Mouse (Mus musculus): ENCODE results near the gene Zfp641. TPM values are rescaled to one million over a fixed set of nuclear protein-coding genes. Genes with fewer than 3 reads are reported as not detected.

Zfp641 gene
- total RNA-seq (2014; rRNA removed) (0.28 and 0.40 TPM in 2 replicates), polyA plus RNA-seq (2012; rRNA removed) (0.16 and 0.33 TPM in 2 replicates)

GRCm38 (mm10) chr15:98295628-98296551 lies at the start of gene Zfp641:
Zfp641 (minus strand) TSS chr15:98296161.
- peaks cover 1% of the 10 kb centered on the region; the same call in 1 of the 2 replicates for H3K4me1 ChIP-seq (ENCODE audit: control insufficient read depth, insufficient read depth, low read length)
- H3K79me2 ChIP-seq (ENCODE audit: control insufficient read depth, insufficient read depth, low read length) = no peaks in the 10 kb centered on the region
- H3K9ac ChIP-seq (ENCODE audit: low read depth, low read length) = peak within 1 kb of the TSS; percentile 61
- TF ChIP-seq CTCF (IDR thresholded peaks at IDR 0.05; ENCODE audit: low read depth, low read length) (no peak), POLR2A (IDR thresholded peaks at IDR 0.05; ENCODE audit: extremely low read depth, insufficient read depth, low read length) (no peak)
- H3K36me3 ChIP-seq (ENCODE audit: control insufficient read depth, insufficient read depth, low read length) = no peaks in the 10 kb centered on the region
- peak; percentile 1 for DNase-seq (ENCODE audit: extremely low read depth, low read depth, low spot score)
- H3K4me3 ChIP-seq (ENCODE audit: insufficient read depth, low read depth, low read length) = peak within 1 kb of the TSS; percentile 56
- no peak within 1 kb of the TSS for H3K27ac ChIP-seq (replicated peaks; ENCODE audit: insufficient read depth, low read depth, low read length)
- H3K27me3 ChIP-seq (ENCODE audit: control insufficient read depth, insufficient read depth, low read length) = no peaks in the 10 kb centered on the region
- WGBS = 3% methylated on average over 60 of the region's 60 CpGs

GRCm38 (mm10) chr15:98340887-98341286 lies 44.9 kb upstream of the Zfp641 start, which contains the start of gene Olfr284:
Olfr284 (minus strand) TSS chr15:98340987.
- H3K27ac ChIP-seq (replicated peaks; ENCODE audit: insufficient read depth, low read depth, low read length) = no peak within 1 kb of the TSS
- H3K4me1 ChIP-seq (ENCODE audit: control insufficient read depth, insufficient read depth, low read length) = no peaks in the 10 kb centered on the region
- H3K36me3 ChIP-seq (ENCODE audit: control insufficient read depth, insufficient read depth, low read length) = no peaks in the 10 kb centered on the region
- no peak within 1 kb of the TSS for H3K9ac ChIP-seq (ENCODE audit: low read depth, low read length)
- peaks cover 8% of the 10 kb centered on the region for H3K27me3 ChIP-seq (ENCODE audit: control insufficient read depth, insufficient read depth, low read length)
- 80% methylated on average over 8 of the region's 8 CpGs for WGBS
- no peak within 1 kb of the TSS for H3K4me3 ChIP-seq (ENCODE audit: insufficient read depth, low read depth, low read length)
- no peaks in the 10 kb centered on the region for H3K79me2 ChIP-seq (ENCODE audit: control insufficient read depth, insufficient read depth, low read length)
- TF ChIP-seq POLR2A (IDR thresholded peaks at IDR 0.05; ENCODE audit: extremely low read depth, insufficient read depth, low read length) (no peak), CTCF (IDR thresholded peaks at IDR 0.05; ENCODE audit: low read depth, low read length) (no peak)
- DNase-seq (ENCODE audit: extremely low read depth, low read depth, low spot score) = no peak

GRCm38 (mm10) chr15:98317177-98317724 lies 21.3 kb upstream of the Zfp641 start, which contains the start of gene Olfr285:
Olfr285 (minus strand) TSS chr15:98317353.
- DNase-seq (ENCODE audit: extremely low read depth, low read depth, low spot score) = no peak
- no peak within 1 kb of the TSS for H3K27ac ChIP-seq (replicated peaks; ENCODE audit: insufficient read depth, low read depth, low read length)
- H3K79me2 ChIP-seq (ENCODE audit: control insufficient read depth, insufficient read depth, low read length) = no peaks in the 10 kb centered on the region
- H3K4me1 ChIP-seq (ENCODE audit: control insufficient read depth, insufficient read depth, low read length) = no peaks in the 10 kb centered on the region
- no peaks in the 10 kb centered on the region for H3K27me3 ChIP-seq (ENCODE audit: control insufficient read depth, insufficient read depth, low read length)
- no peaks in the 10 kb centered on the region for H3K36me3 ChIP-seq (ENCODE audit: control insufficient read depth, insufficient read depth, low read length)
- TF ChIP-seq CTCF (IDR thresholded peaks at IDR 0.05; ENCODE audit: low read depth, low read length) (no peak), POLR2A (IDR thresholded peaks at IDR 0.05; ENCODE audit: extremely low read depth, insufficient read depth, low read length) (no peak)
- 90% methylated on average over 5 of the region's 5 CpGs for WGBS
- no peak within 1 kb of the TSS for H3K4me3 ChIP-seq (ENCODE audit: insufficient read depth, low read depth, low read length)
- H3K9ac ChIP-seq (ENCODE audit: low read depth, low read length) = no peak within 1 kb of the TSS

GRCm38 (mm10) chr15:98315703-98316102 lies 19.7 kb upstream of the Zfp641 start:
- no peak overlapping the region for H3K9ac ChIP-seq (ENCODE audit: low read depth, low read length)
- WGBS = 39% methylated on average over 6 of the region's 6 CpGs
- no peaks in the 10 kb centered on the region for H3K4me1 ChIP-seq (ENCODE audit: control insufficient read depth, insufficient read depth, low read length)
- H3K36me3 ChIP-seq (ENCODE audit: control insufficient read depth, insufficient read depth, low read length) = no peaks in the 10 kb centered on the region
- H3K4me3 ChIP-seq (ENCODE audit: insufficient read depth, low read depth, low read length) = no peak overlapping the region
- TF ChIP-seq POLR2A (IDR thresholded peaks at IDR 0.05; ENCODE audit: extremely low read depth, insufficient read depth, low read length) = no peak
- no peak for TF ChIP-seq CTCF (IDR thresholded peaks at IDR 0.05; ENCODE audit: low read depth, low read length)
- no peaks in the 10 kb centered on the region for H3K79me2 ChIP-seq (ENCODE audit: control insufficient read depth, insufficient read depth, low read length)
- H3K27ac ChIP-seq (replicated peaks; ENCODE audit: insufficient read depth, low read depth, low read length) = no peak overlapping the region
- H3K27me3 ChIP-seq (ENCODE audit: control insufficient read depth, insufficient read depth, low read length) = no peaks in the 10 kb centered on the region
- DNase-seq (ENCODE audit: extremely low read depth, low read depth, low spot score) = no peak

GRCm38 (mm10) chr15:98293651-98294050 lies 2.3 kb downstream of the Zfp641 start:
- Histone ChIP-seq H3K79me2 (ENCODE audit: control insufficient read depth, insufficient read depth, low read length) (no peaks in the 10 kb centered on the region), H3K27ac (replicated peaks; ENCODE audit: insufficient read depth, low read depth, low read length) (no peak overlapping the region), H3K9ac (ENCODE audit: low read depth, low read length) (no peak overlapping the region), H3K4me3 (ENCODE audit: insufficient read depth, low read depth, low read length) (no peak overlapping the region), H3K4me1 (ENCODE audit: control insufficient read depth, insufficient read depth, low read length) (peaks cover 1% of the 10 kb centered on the region; the same call in 1 of the 2 replicates), H3K27me3 (ENCODE audit: control insufficient read depth, insufficient read depth, low read length) (no peaks in the 10 kb centered on the region), H3K36me3 (ENCODE audit: control insufficient read depth, insufficient read depth, low read length) (no peaks in the 10 kb centered on the region)
- no peak for DNase-seq (ENCODE audit: extremely low read depth, low read depth, low spot score)
- TF ChIP-seq CTCF (IDR thresholded peaks at IDR 0.05; ENCODE audit: low read depth, low read length) (no peak), POLR2A (IDR thresholded peaks at IDR 0.05; ENCODE audit: extremely low read depth, insufficient read depth, low read length) (no peak)
- 92% methylated on average over 8 of the region's 8 CpGs for WGBS
